Mouse (Mus musculus) adrenal gland, adult 10 weeks (tissue): ENCODE data around the gene Tgfb1i1. TPM values are rescaled to one million over a fixed set of nuclear protein-coding genes. Genes with fewer than 3 reads are reported as not detected.

Source experiments
- polyA plus RNA-seq: library from polyadenylated mRNA; stranded (reverse); fragments of 350-450 nt; fragmentation: Illumina TruSeq; extraction: RNeasy Lipid Tissue Mini Kit (QIAGEN cat#74804); gene quantifications from one replicate; pipeline ENCODE4 v1.2.3, GENCODE M21; 2014; ENCODE audit warnings: low read depth, low replicate concordance

Tgfb1i1 gene
- polyA plus RNA-seq: 3.3 TPM

GRCm38 (mm10) chr7:128246496-128247391 is at the start of gene Tgfb1i1:
TSS of gene Tgfb1i1 (plus strand) at chr7:128246812.

GRCm38 (mm10) chr7:128206152-128206551 is 40.5 kb upstream of the Tgfb1i1 start, which contains the start of gene Cox6a2:
TSS of gene Cox6a2 (minus strand) at chr7:128206387.

DNA sequence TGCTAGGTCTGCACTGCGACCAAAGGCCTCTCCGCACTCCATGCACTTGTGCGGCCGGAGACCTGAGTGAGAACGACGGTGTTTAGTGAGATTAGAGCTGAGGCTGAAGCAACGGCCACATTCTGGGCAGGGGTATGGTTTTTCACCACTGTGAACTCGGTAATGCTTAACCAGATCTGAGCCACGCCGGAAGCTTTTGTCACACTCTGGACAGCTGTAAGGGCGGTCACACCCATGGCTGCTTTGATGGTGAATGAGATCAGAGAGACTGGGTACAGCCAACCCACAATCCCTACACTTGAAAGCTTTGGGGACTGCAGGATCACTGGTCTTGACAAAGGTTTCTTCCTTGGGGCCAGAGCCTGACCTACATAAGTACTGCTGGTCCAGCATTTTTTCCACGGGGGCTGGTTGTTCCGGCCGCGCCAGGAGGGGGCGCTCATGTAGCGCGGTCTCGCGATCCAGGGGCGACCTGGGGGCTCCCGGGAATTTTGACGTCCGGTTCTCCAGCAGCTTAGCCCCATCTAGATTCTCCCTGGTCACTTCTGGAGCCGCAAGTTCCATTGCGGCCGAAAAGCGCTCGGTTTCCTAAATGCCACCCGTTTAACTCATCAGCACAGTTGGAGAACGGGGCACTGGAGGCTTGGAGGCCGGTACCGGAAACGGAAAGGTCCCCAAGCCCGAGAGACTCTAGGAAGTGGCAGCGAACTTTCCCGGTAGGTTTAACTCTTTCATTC is 9.6 kb upstream of the Tgfb1i1 start, which contains the start of gene Armc5:
Gene Armc5 (plus strand): TSS at position 487 of the 737 bp plus-strand sequence.

DNA sequence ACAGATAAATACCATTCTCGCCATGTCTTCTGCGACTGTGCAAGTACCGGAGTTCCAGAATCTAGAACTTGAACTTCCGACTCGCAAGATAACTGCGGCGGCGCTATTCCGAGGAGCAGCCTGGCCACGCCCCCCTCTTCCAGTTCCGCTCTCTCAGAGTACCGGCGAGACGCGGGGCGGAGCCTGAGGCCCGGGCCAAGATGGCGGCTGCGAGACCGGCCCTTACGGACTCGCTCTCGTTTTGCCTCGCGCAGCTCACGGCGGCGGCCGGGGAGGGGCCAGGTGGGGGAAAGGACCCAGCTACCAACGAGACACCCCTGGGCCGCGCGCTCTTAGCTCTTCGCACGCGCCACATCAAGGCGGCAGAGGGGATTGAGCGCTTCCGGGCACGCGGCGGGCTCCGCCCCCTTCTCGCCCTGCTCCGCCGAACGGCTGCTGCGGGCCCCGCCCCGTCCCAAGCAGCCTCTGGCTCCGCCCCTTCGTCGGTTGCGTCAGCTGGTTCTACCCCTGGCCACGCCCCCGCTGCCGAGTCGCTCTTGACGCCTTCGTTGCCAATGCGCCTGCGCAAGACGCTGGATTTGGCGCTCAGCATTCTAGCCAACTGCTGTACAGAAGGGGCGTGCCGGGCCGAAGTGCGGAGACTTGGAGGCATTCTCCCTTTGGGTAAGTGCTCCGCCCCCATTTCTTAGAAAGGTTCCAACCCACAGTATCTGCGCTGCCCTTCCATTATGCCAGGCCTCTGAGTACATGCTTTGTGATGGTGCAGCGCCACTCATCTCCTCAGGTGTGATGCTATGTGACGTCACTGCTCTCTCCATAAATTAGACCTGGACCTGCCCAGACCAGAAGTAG is 8.5 kb upstream of the Tgfb1i1 start, which contains the start of gene 9130023H24Rik:
Gene 9130023H24Rik (minus strand): TSS at position 105 of the 852 bp plus-strand sequence.

DNA sequence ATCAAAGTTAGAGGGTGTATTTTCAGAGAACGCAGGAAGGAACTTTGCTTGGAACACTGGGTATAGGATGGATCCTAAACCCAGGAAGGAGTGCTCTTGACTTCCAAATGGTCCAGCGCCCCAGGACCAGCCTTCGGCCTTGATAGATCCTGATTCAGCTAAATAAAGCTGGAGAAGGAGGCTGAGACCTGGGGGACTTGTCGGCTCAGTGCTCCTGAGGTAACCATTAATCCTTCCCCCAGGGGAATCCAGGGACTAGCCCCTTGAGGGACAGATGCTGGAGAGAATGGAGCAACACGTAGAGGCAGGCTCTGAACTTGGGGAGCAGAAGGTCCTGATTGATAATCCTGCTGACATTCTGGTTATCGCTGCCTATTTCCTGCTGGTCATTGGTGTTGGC is 18.8 kb downstream of the Tgfb1i1 start, which contains the start of gene Slc5a2:
Gene Slc5a2 (plus strand): TSS at position 247 of the 400 bp plus-strand sequence.

GRCm38 (mm10) chr7:128297617-128298480 is 51.2 kb downstream of the Tgfb1i1 start, which contains the start of gene BC017158:
TSS of gene BC017158 (minus strand) at chr7:128298170.

Other genes with a start within 250 kb of the Tgfb1i1 start
- not detected for gene Trim72, start 242.9 kb upstream of the Tgfb1i1 start, polyA plus RNA-seq
- 4.1 TPM for gene Itgam, start 184.2 kb upstream of the Tgfb1i1 start, polyA plus RNA-seq
- not detected for gene Gm49368, start 184.1 kb upstream of the Tgfb1i1 start, polyA plus RNA-seq
- 0.99 TPM for gene Itgax, start 117.3 kb upstream of the Tgfb1i1 start, polyA plus RNA-seq
- not detected for gene Itgad, start 92.4 kb upstream of the Tgfb1i1 start, polyA plus RNA-seq
- gene Cox6a2, start 40.4 kb upstream of the Tgfb1i1 start, polyA plus RNA-seq: not detected
- 0.70 TPM for gene Armc5, start 9.5 kb upstream of the Tgfb1i1 start, polyA plus RNA-seq
- gene 9130023H24Rik, start 8.8 kb upstream of the Tgfb1i1 start, polyA plus RNA-seq: 5.8 TPM
- gene Slc5a2, start 18.8 kb downstream of the Tgfb1i1 start, polyA plus RNA-seq: not detected
- gene BC017158, start 51.4 kb downstream of the Tgfb1i1 start, polyA plus RNA-seq: 4.4 TPM
- gene Rgs10, start 171.9 kb downstream of the Tgfb1i1 start, polyA plus RNA-seq: 17.1 TPM
- 222 TPM for gene Tial1, start 214.9 kb downstream of the Tgfb1i1 start, polyA plus RNA-seq